Comparison of ENCODE assay signal across 14 mouse cellular contexts in genomic region chr2:155902989-155903631, GRCm38 (mm10). TPM values are rescaled to one million over a fixed set of nuclear protein-coding genes. Genes with fewer than 3 reads are reported as not detected.
DNase-seq lines count a peak whose midpoint lies in the region; ATAC-seq lines count a peak whose summit lies in the region.
"Had no signal": no experiment of that assay in that cellular context is flagged by ENCODE, and none has a peak within 500 bp of the region (broad histone marks: within the 10 kb centered on the region; RNA-seq: fewer than 3 reads in every experiment).

No protein-coding gene starts in this region.

- no peak overlapping the region for H3K9ac ChIP-seq in intestine, embryonic 15.5 days
- H3K9ac ChIP-seq in forebrain, embryonic 15.5 days (replicated peaks), result no peak overlapping the region
- H3K9ac ChIP-seq: embryonic facial prominence, embryonic 13.5 days; hindbrain, embryonic 12.5 days; lung, embryonic 15.5 days had no signal

- ATAC-seq in intestine, embryonic 15.5 days, result peak; percentile 81
- ATAC-seq in forebrain, embryonic 15.5 days (replicated peaks), result no peak

- H3K27ac ChIP-seq in intestine, embryonic 15.5 days, result no peak overlapping the region
- H3K27ac ChIP-seq in forebrain, embryonic 15.5 days (replicated peaks), result no peak overlapping the region
- H3K27ac ChIP-seq: embryonic facial prominence, embryonic 13.5 days; hindbrain, embryonic 12.5 days; limb, embryonic 10.5 days; lung, embryonic 15.5 days had no signal

- H3K27me3 ChIP-seq in intestine, embryonic 15.5 days (replicated peaks), result no peaks in the 10 kb centered on the region
- H3K27me3 ChIP-seq in forebrain, embryonic 15.5 days, result no peaks in the 10 kb centered on the region
- H3K27me3 ChIP-seq: CH12.LX; embryonic facial prominence, embryonic 13.5 days; hindbrain, embryonic 12.5 days; lung, embryonic 15.5 days had no signal

- no peak overlapping the region for H3K4me3 ChIP-seq in intestine, embryonic 15.5 days (replicated peaks)
- no peak overlapping the region for H3K4me3 ChIP-seq in forebrain, embryonic 15.5 days
- H3K4me3 ChIP-seq: embryonic facial prominence, embryonic 13.5 days; hindbrain, embryonic 12.5 days; limb, embryonic 10.5 days; lung, embryonic 15.5 days had no signal

- 76% methylated on average over 16 of the region's 16 CpGs for WGBS in intestine, embryonic 15.5 days
- 88% methylated on average over 16 of the region's 16 CpGs for WGBS in forebrain, embryonic 15.5 days

- no peaks in the 10 kb centered on the region for H3K9me3 ChIP-seq in intestine, embryonic 15.5 days
- H3K9me3 ChIP-seq in forebrain, embryonic 15.5 days, result no peaks in the 10 kb centered on the region
- H3K9me3 ChIP-seq: embryonic facial prominence, embryonic 13.5 days; hindbrain, embryonic 12.5 days; limb, embryonic 10.5 days; lung, embryonic 15.5 days had no signal

- DNase-seq in layer of hippocampus, postnatal 10 days (ENCODE audit: low spot score in 2 of 2), result peak; percentile 30 to 37
- no peak for DNase-seq in layer of hippocampus, postnatal 36 days
- DNase-seq in adipocyte (ENCODE audit: low spot score), result peak; percentile 37
- peak; percentile 68 to 81 for DNase-seq in cerebellum, postnatal 25 days
- no peak for DNase-seq in B cell, adult 2 months
- DNase-seq in urinary bladder, postnatal 25 days (ENCODE audit: low spot score), result no peak
- DNase-seq: kidney, postnatal 25 days had no signal

- H3K36me3 ChIP-seq in intestine, embryonic 15.5 days, result peaks cover 9% of the 10 kb centered on the region; the same call in 1 of the 2 replicates
- H3K36me3 ChIP-seq in forebrain, embryonic 15.5 days, result peaks cover 12% of the 10 kb centered on the region; the same call in 1 of the 2 replicates

- no peaks in the 10 kb centered on the region for H3K4me1 ChIP-seq in intestine, embryonic 15.5 days (replicated peaks)
- H3K4me1 ChIP-seq in forebrain, embryonic 15.5 days, result no peaks in the 10 kb centered on the region
- H3K4me1 ChIP-seq: embryonic facial prominence, embryonic 13.5 days; hindbrain, embryonic 12.5 days; lung, embryonic 15.5 days had no signal

- H3K4me2 ChIP-seq in intestine, embryonic 15.5 days (replicated peaks), result no peak overlapping the region
- H3K4me2 ChIP-seq in forebrain, embryonic 15.5 days (replicated peaks), result no peak overlapping the region
- H3K4me2 ChIP-seq: embryonic facial prominence, embryonic 13.5 days; hindbrain, embryonic 12.5 days; lung, embryonic 15.5 days had no signal

RNA-seq across cellular contexts. Expression of gene Uqcc1, which starts 27.0 kb away (rescaled TPM):
- 10 to 100 TPM; 54.2 to 54.9 TPM for total RNA-seq in layer of hippocampus, postnatal 10 days (2021)
- 10 to 100 TPM; 76.9 to 81.8 TPM for total RNA-seq in layer of hippocampus, postnatal 36 days (2021)
- polyA plus RNA-seq in intestine, embryonic 15.5 days (2015; fragmentation: Nextera tagmentation; extraction: Ambion mirVana), result 83.7 and 88.7 TPM in 2 replicates
- polyA plus RNA-seq in forebrain, embryonic 15.5 days (2015; fragmentation: Nextera tagmentation; extraction: Ambion mirVana), result 63.5 and 79.0 TPM in 2 replicates

RNA-seq across cellular contexts. Expression of gene Gm15557, which starts 37.4 kb away (rescaled TPM):
- not detected for total RNA-seq in layer of hippocampus, postnatal 10 days (2021)
- total RNA-seq in layer of hippocampus, postnatal 36 days (2021), result not detected
- polyA plus RNA-seq in intestine, embryonic 15.5 days (2015; fragmentation: Nextera tagmentation; extraction: Ambion mirVana), result not detected in 2 replicates
- not detected in 2 replicates for polyA plus RNA-seq in forebrain, embryonic 15.5 days (2015; fragmentation: Nextera tagmentation; extraction: Ambion mirVana)
- total RNA-seq: CH12.LX had no signal
- polyA plus RNA-seq: embryonic facial prominence, embryonic 13.5 days; hindbrain, embryonic 12.5 days; lung, embryonic 15.5 days had no signal

RNA-seq across cellular contexts. Expression of gene Gdf5, which starts 42.1 kb away (rescaled TPM):
- 1 to 10 TPM in 1 of 2 experiments, under 1 TPM in 1; 0.74 to 1.1 TPM for total RNA-seq in layer of hippocampus, postnatal 10 days (2021)
- total RNA-seq in layer of hippocampus, postnatal 36 days (2021), result not detected
- polyA plus RNA-seq in intestine, embryonic 15.5 days (2015; fragmentation: Nextera tagmentation; extraction: Ambion mirVana), result 1.2 TPM in 2 replicates
- 2.4 and 4.3 TPM in 2 replicates for polyA plus RNA-seq in forebrain, embryonic 15.5 days (2015; fragmentation: Nextera tagmentation; extraction: Ambion mirVana)
- total RNA-seq: CH12.LX had no signal

RNA-seq across cellular contexts. Expression of gene Cep250, which starts 53.1 kb away (rescaled TPM):
- total RNA-seq in layer of hippocampus, postnatal 10 days (2021), result 10 to 100 TPM; 18.1 to 23.2 TPM
- 10 to 100 TPM; 20.1 to 21.5 TPM for total RNA-seq in layer of hippocampus, postnatal 36 days (2021)
- 17.0 and 18.1 TPM in 2 replicates for polyA plus RNA-seq in intestine, embryonic 15.5 days (2015; fragmentation: Nextera tagmentation; extraction: Ambion mirVana)
- polyA plus RNA-seq in forebrain, embryonic 15.5 days (2015; fragmentation: Nextera tagmentation; extraction: Ambion mirVana), result 18.9 and 19.2 TPM in 2 replicates

Comparison
In these comparisons a context has a peak if more than half of its experiments do, and no peak if none do; other contexts are left out.
1. DNase-seq: peak in layer of hippocampus, postnatal 10 days (2 of 2), adipocyte (single experiment) and cerebellum, postnatal 25 days (2 of 2); none in layer of hippocampus, postnatal 36 days (0 of 2), B cell, adult 2 months (0 of 2) and urinary bladder, postnatal 25 days (single experiment).